Mouse (Mus musculus) frontal cortex, adult 2 months (tissue): ENCODE data around the gene Riox2. TPM values are rescaled to one million over a fixed set of nuclear protein-coding genes. Genes with fewer than 3 reads are reported as not detected.

Experiments
- DNase-seq, 2 experiments: peaks; one replicate each; pipeline ENCODE4 v3.0.0; 2022; ENCODE audit warnings: low spot score in 1 of 2; ENCODE audit errors: extremely low spot score in 1 of 2
- polyA plus RNA-seq: library from polyadenylated mRNA; depleted of rRNA; stranded (reverse); fragments of >200 nt; gene quantifications from 2 replicates; pipeline ENCODE4 v1.2.3, GENCODE M21; 2012; rRNA removed

The Riox2 gene
- polyA plus RNA-seq, 1 experiment: 9.9 TPM

- no peak for DNase-seq
Measured at GRCm38 (mm10) chr16:59516965-59517364, 45.4 kb downstream of the Riox2 start.

- DNase-seq: no peak
Measured at GRCm38 (mm10) chr16:59517447-59518219, 46.1 kb downstream of the Riox2 start.

- DNase-seq: no peak
Measured at GRCm38 (mm10) chr16:59521752-59522423, 50.3 kb downstream of the Riox2 start.

GRCm38 (mm10) chr16:59526939-59527338, 55.4 kb downstream of the Riox2 start:
- DNase-seq: no peak

GRCm38 (mm10) chr16:59529570-59529969, 58.0 kb downstream of the Riox2 start:
- no peak for DNase-seq

GRCm38 (mm10) chr16:59531243-59531642, 59.7 kb downstream of the Riox2 start:
- DNase-seq: no peak

- no peak for DNase-seq
Measured at GRCm38 (mm10) chr16:59532561-59532960, 61.0 kb downstream of the Riox2 start.

- DNase-seq: no peak
Measured at GRCm38 (mm10) chr16:59534349-59534748, 62.8 kb downstream of the Riox2 start.

GRCm38 (mm10) chr16:59535673-59536072, 64.1 kb downstream of the Riox2 start:
- no peak for DNase-seq

GRCm38 (mm10) chr16:59540944-59541343, 69.4 kb downstream of the Riox2 start:
- no peak for DNase-seq

GRCm38 (mm10) chr16:59541382-59541781, 69.8 kb downstream of the Riox2 start:
- DNase-seq: no peak

Other genes with a start within 250 kb of the Riox2 start
- gene Olfr201, start 199.1 kb upstream of the Riox2 start, polyA plus RNA-seq: not detected in 2 replicates
- gene Olfr202, start 185.0 kb upstream of the Riox2 start, polyA plus RNA-seq: not detected in 2 replicates
- gene Olfr203, start 172.9 kb upstream of the Riox2 start, polyA plus RNA-seq: not detected in 2 replicates
- gene Olfr204, start 153.5 kb upstream of the Riox2 start, polyA plus RNA-seq: not detected in 2 replicates
- not detected in 2 replicates for gene Olfr205, start 140.6 kb upstream of the Riox2 start, polyA plus RNA-seq
- gene Olfr206, start 122.5 kb upstream of the Riox2 start, polyA plus RNA-seq: not detected in 2 replicates
- 0.20 and 0.50 TPM in 2 replicates for gene Olfr209, start 107.8 kb upstream of the Riox2 start, polyA plus RNA-seq
- gene Gabrr3, start 64.4 kb upstream of the Riox2 start, polyA plus RNA-seq: 0.04 TPM in 2 replicates
- gene Crybg3, start 129.2 kb downstream of the Riox2 start, polyA plus RNA-seq: 4.8 and 6.6 TPM in 2 replicates
- 25.3 and 28.7 TPM in 2 replicates for gene Arl6, start 167.6 kb downstream of the Riox2 start, polyA plus RNA-seq